Mouse (Mus musculus) lung, postnatal 36 days (tissue): ENCODE data around the gene Dera.

Experiments
- DNase-seq: peaks from one replicate; pipeline ENCODE4 v3.0.0; 2022; ENCODE audit warnings: mixed read lengths

The Dera gene

GRCm38 (mm10) chr6:137759681-137760080 lies 5.3 kb downstream of the Dera start:
- DNase-seq, result no peak

DNA sequence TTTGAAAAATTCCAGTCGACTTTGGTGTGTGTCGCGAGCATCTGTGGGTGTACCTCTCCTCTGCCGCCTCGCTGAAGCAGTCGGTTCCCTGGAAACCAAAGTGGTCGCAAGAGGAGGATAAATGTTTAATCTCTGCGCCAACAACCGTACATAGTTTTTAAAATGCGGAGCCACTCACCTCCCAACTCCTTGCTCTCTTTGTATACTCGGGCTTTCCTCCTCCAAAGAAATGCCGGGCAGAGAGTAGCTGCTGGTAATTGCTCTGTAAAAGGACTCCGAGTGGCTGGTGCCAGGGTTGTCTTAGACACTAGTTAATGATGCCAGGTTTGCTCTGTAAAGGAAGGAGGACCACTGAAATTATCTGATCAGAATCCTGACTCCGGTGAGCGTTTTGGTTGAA lies 6.6 kb downstream of the Dera start:
- no peak for DNase-seq

GRCm38 (mm10) chr6:137764572-137765210 lies 10.3 kb downstream of the Dera start:
- DNase-seq, result no peak

- no peak for DNase-seq
These were observed 11.8 kb downstream of the Dera start for GRCm38 (mm10) chr6:137766177-137766576.

GRCm38 (mm10) chr6:137771621-137772250 lies 17.4 kb downstream of the Dera start:
- no peak for DNase-seq

GRCm38 (mm10) chr6:137772918-137773636 lies 18.7 kb downstream of the Dera start:
- no peak for DNase-seq

DNA sequence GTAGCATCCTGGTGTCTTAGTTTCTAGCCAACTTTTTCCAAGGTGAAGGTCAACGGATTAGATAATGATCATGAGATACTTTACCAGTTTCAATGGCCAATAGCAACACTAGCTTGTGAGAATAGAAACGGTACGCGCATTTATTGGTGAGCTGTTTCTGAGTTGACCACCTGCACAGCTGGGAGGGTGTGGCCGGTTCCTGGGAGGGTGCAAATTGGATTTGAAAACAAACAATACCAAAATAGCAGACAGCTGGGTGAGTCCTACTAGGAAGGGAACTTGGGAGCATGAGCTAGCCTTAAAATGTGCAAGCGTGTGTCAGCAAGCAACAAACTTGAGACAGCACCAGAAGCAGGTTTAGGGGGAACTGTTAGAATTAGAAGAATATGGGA lies 19.3 kb downstream of the Dera start:
- no peak for DNase-seq

GRCm38 (mm10) chr6:137774166-137774565 lies 19.8 kb downstream of the Dera start:
- DNase-seq, result no peak

- DNase-seq, result no peak
These were observed 20.8 kb downstream of the Dera start for GRCm38 (mm10) chr6:137775159-137775558.

- DNase-seq, result no peak
These were observed 22.6 kb downstream of the Dera start for GRCm38 (mm10) chr6:137776981-137777380.

- DNase-seq, result no peak
These were observed 29.7 kb downstream of the Dera start for GRCm38 (mm10) chr6:137783899-137784637.

DNA sequence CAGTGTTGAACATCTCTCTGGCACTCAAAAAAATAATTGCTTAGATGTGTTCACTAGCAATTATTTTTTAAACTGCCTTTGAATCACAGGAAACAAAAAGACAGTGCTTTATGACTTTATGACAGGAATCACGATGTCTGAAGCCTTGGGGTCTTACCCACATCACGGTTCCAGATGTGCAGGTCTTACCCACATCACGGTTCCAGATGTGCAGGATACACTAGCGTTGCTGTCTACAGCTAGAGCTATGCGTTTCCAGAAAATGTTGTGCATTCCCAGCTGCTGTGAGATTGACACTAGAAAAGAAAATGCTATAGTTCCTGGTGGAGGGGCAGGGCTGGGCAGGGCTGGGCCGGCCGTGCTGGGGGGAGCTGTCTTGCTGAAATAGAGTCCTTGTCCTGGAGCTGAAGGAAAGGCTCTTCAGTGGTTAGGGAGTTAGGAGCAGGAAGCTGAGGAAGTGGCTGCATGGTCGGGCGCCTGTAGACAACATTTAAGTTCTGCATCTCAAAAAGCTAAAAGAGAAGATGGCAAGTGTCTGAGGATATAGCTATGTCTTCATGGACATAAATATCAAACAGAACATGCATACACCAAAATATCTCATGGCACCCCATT lies 34.7 kb downstream of the Dera start:
- DNase-seq, result no peak

DNA sequence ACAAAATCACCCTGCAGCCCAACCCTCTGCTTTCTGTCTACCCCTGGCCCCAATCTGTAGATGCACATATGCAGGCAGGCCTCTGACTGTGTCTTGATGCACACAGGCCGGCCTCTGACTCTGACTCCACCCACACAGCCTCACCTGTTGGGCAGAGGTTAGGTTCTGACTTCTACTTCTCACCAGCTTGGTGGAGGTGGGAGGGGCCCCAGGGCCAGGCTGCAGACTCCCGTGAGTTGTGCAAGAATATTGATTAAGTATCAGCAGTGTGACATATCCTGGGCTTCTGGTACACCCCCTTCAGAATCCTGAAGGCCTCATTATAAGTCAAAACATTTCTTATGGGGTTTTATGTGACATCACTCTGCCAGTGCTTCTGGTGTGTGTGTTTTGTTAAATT lies 35.3 kb downstream of the Dera start:
- DNase-seq, result no peak

- DNase-seq, result no peak
These were observed 41.1 kb downstream of the Dera start for GRCm38 (mm10) chr6:137795494-137795893.

- DNase-seq, result peak; percentile 26
These were observed 42.5 kb downstream of the Dera start for GRCm38 (mm10) chr6:137796596-137797567.

- no peak for DNase-seq
These were observed 44.9 kb downstream of the Dera start for GRCm38 (mm10) chr6:137799253-137799652.

- DNase-seq, result no peak
These were observed 49.2 kb downstream of the Dera start for GRCm38 (mm10) chr6:137803456-137804005.

DNA sequence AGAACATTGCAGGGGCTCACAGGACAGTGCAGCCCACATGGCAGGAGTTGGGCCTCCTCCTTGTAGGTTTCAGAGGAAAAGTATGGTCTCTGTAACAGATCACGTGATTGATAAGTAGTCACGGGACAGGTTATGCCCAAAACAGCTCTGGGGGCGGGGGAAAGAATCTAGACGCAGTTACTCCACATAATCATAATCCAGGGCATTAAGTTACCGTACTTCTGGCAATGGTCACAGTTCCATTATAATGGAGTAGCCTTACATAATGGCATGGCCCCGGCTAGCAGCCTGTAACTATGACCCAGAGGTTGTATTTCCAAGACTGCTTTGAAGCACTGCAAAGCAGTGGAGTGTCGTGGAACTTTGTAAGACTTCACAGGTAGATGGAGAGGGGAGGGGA lies 49.8 kb downstream of the Dera start:
- DNase-seq, result no peak

DNA sequence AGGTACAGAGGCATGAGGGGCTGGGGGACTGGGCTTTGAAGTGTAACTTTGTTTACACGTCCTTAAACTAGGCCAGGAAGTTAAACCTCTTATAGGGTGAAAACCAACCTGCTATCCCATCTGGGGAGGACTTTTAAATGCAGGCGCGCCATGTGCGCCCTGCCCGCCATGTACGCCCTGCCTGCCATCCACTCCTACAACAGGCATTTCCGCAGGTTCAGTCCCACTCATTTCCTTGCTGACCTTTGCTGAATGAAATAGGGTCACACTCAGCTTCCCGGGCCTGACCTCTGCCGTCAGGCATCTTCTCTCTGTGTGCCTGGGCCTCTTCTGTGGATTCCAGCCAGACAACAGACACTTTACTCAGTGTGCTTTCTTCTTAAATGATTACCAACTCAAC lies 50.3 kb downstream of the Dera start:
- no peak for DNase-seq

- no peak for DNase-seq
These were observed 52.0 kb downstream of the Dera start for GRCm38 (mm10) chr6:137806342-137806741.

GRCm38 (mm10) chr6:137806806-137807205 lies 52.5 kb downstream of the Dera start:
- no peak for DNase-seq
